Mouse (Mus musculus) cerebellum, adult 11 months (tissue): ENCODE results near the gene Grhl1.
A peak's percentile ranks its signal among the peaks of the same experiment; 100 is the strongest.
"Not testable (repeated sequence)": the region's sequence is repeated elsewhere in the genome, so short reads cannot be mapped to it uniquely, and the experiment has no call there.

Experiments
- DNase-seq: peaks from one replicate; pipeline ENCODE4 v3.0.0; 2022

Grhl1 gene

GRCm38 (mm10) chr12:24592956-24593672, 21.0 kb downstream of the Grhl1 start:
- no peak for DNase-seq

- DNase-seq: no peak
Measured at GRCm38 (mm10) chr12:24597376-24597775, 25.3 kb downstream of the Grhl1 start.

- DNase-seq: no peak
Measured at GRCm38 (mm10) chr12:24599366-24599895, 27.3 kb downstream of the Grhl1 start.

- DNase-seq: no peak
Measured at GRCm38 (mm10) chr12:24600074-24600473, 28.0 kb downstream of the Grhl1 start.

GRCm38 (mm10) chr12:24600806-24601205, 28.7 kb downstream of the Grhl1 start:
- DNase-seq: peak; percentile 43

- peak; percentile 25 for DNase-seq
Measured at GRCm38 (mm10) chr12:24603266-24603665, 31.2 kb downstream of the Grhl1 start.

- DNase-seq: no peak
Measured at GRCm38 (mm10) chr12:24606166-24606565, 34.1 kb downstream of the Grhl1 start.

- DNase-seq: no peak
Measured at GRCm38 (mm10) chr12:24612591-24612990, 40.5 kb downstream of the Grhl1 start.

GRCm38 (mm10) chr12:24614452-24615075, 42.5 kb downstream of the Grhl1 start:
- no peak for DNase-seq

- no peak for DNase-seq
Measured at GRCm38 (mm10) chr12:24615140-24615539, 43.1 kb downstream of the Grhl1 start.

- DNase-seq: no peak
Measured at GRCm38 (mm10) chr12:24619436-24619835, 47.4 kb downstream of the Grhl1 start.

- DNase-seq: no peak
Measured at GRCm38 (mm10) chr12:24623486-24624251, 51.6 kb downstream of the Grhl1 start.

GRCm38 (mm10) chr12:24626401-24626800, 54.3 kb downstream of the Grhl1 start:
- DNase-seq: no peak

GRCm38 (mm10) chr12:24627215-24627614, 55.1 kb downstream of the Grhl1 start:
- no peak for DNase-seq

- no peak for DNase-seq
Measured at GRCm38 (mm10) chr12:24630220-24630619, 58.1 kb downstream of the Grhl1 start.

- DNase-seq: no peak
Measured at GRCm38 (mm10) chr12:24632404-24632803, 60.3 kb downstream of the Grhl1 start.

GRCm38 (mm10) chr12:24633753-24634191, 61.7 kb downstream of the Grhl1 start:
- no peak for DNase-seq

- no peak for DNase-seq
Measured at GRCm38 (mm10) chr12:24634212-24634611, 62.1 kb downstream of the Grhl1 start.

- DNase-seq: no peak
Measured at GRCm38 (mm10) chr12:24634648-24635047, 62.6 kb downstream of the Grhl1 start.

- DNase-seq: not testable (repeated sequence)
Measured at GRCm38 (mm10) chr12:24638787-24639186, 66.7 kb downstream of the Grhl1 start.

GRCm38 (mm10) chr12:24642370-24642802, 70.3 kb downstream of the Grhl1 start:
- peak; percentile 54 for DNase-seq

GRCm38 (mm10) chr12:24644125-24644571, 72.1 kb downstream of the Grhl1 start:
- no peak for DNase-seq

- DNase-seq: no peak
Measured at GRCm38 (mm10) chr12:24645901-24646300, 73.8 kb downstream of the Grhl1 start.
